Mouse (Mus musculus) lung, embryonic 16.5 days (tissue): ENCODE measurements around the gene Tpsab1. TPM values are rescaled to one million over a fixed set of nuclear protein-coding genes. Genes with fewer than 3 reads are reported as not detected.

Experiments used
- ATAC-seq: fragments of 200-750 bp; cut with Nextera tagmentation; 2 replicates; pipeline ENCODE4 v1.8.0; 2017; ENCODE audit warnings: low read depth, mild to moderate bottlenecking, moderate library complexity
- H3K27ac ChIP-seq: fragments of 300-500 bp; sonication (generic); 2 replicates; pipeline ENCODE4 v1.5.1; 2014; ENCODE audit warnings: mild to moderate bottlenecking, control low read depth, low read length
- H3K27me3 ChIP-seq: fragments of 300-500 bp; sonication (generic); 2 replicates; pipeline ENCODE4 v1.6.1; 2014; ENCODE audit warnings: low read depth, low read length, mixed read lengths; ENCODE audit not compliant: control insufficient read depth, insufficient read depth
- H3K36me3 ChIP-seq: fragments of 300-500 bp; sonication (generic); 2 replicates; pipeline ENCODE4 v1.6.1; 2014; ENCODE audit warnings: low read length; ENCODE audit not compliant: control insufficient read depth, insufficient read depth
- H3K4me1 ChIP-seq: fragments of 300-500 bp; sonication (generic); replicated peaks from 2 replicates; pipeline ENCODE4 v1.6.1; 2014; ENCODE audit warnings: low read length, mixed read lengths; ENCODE audit not compliant: control insufficient read depth, insufficient read depth
- H3K4me2 ChIP-seq: fragments of 300-500 bp; sonication (generic); 2 replicates; pipeline ENCODE4 v1.6.1; 2014; ENCODE audit warnings: low read depth, low read length, control low read depth
- H3K4me3 ChIP-seq: fragments of 300-500 bp; sonication (generic); 2 replicates; pipeline ENCODE4 v1.5.1; 2014; ENCODE audit warnings: mild to moderate bottlenecking, low read length, control low read depth
- H3K9ac ChIP-seq: fragments of 300-500 bp; sonication (generic); 2 replicates; pipeline ENCODE4 v1.6.1; 2014; ENCODE audit warnings: low read length, control low read depth
- H3K9me3 ChIP-seq: fragments of 300-500 bp; sonication (generic); 2 replicates; pipeline ENCODE4 v1.6.1; 2016; ENCODE audit warnings: low read length; ENCODE audit not compliant: control insufficient read depth
- WGBS: fragments of 180-500 bp; shearing (Covaris S2); extraction: QIAGEN DNeasy Blood & Tissue Kit; methylation state at CpG from one replicate; pipeline ENCODE4 v1.1.7; 2014; 5-methylcytosine and 5-hydroxymethylcytosine counted together
- polyA plus RNA-seq: library from polyadenylated mRNA; unstranded; fragments of >200 nt; fragmentation: Nextera tagmentation; extraction: Ambion mirVana; gene quantifications from 2 replicates; pipeline ENCODE4 v1.2.1, GENCODE M21; 2015

Tpsab1 gene
- 0.26 and 0.54 TPM in 2 replicates for polyA plus RNA-seq

- ATAC-seq = no peak
- 81% methylated on average over 4 of the region's 4 CpGs for WGBS
- Histone ChIP-seq H3K4me2 (no peak within 1 kb of the TSS), H3K9me3 (no peaks in the 10 kb centered on the region), H3K4me3 (no peak within 1 kb of the TSS), H3K27ac (no peak within 1 kb of the TSS), H3K27me3 (no peaks in the 10 kb centered on the region), H3K36me3 (no peaks in the 10 kb centered on the region), H3K4me1 (no peaks in the 10 kb centered on the region), H3K9ac (no peak within 1 kb of the TSS)
Observed at GRCm38 (mm10) chr17:25345462-25345861, at the start of gene Tpsab1. Tpsab1 (minus strand) TSS chr17:25345562.

GRCm38 (mm10) chr17:25394526-25394925, 49.2 kb upstream of the Tpsab1 start:
- Histone ChIP-seq H3K4me3 (no peak overlapping the region), H3K9me3 (no peaks in the 10 kb centered on the region), H3K27me3 (no peaks in the 10 kb centered on the region), H3K4me1 (no peaks in the 10 kb centered on the region), H3K9ac (no peak overlapping the region), H3K36me3 (no peaks in the 10 kb centered on the region), H3K4me2 (no peak overlapping the region), H3K27ac (no peak overlapping the region)
- 71% methylated on average over 4 of the region's 4 CpGs for WGBS
- no peak for ATAC-seq

DNA sequence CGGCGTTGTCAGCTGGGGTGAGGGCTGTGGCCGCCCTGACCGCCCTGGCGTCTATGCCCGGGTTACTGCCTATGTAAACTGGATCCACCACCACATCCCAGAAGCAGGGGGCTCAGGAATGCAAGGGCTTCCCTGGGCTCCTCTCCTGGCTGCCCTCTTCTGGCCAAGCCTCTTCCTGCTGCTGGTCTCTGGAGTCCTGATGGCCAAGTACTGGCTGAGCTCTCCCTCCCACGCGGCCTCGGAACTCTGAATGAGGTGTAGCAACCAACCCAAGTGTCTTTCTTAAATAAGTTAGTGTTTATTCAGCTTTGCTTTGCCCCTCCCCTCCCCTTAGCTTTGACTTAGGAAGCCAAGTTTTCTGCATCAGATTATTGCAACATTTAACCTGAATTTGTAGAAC, 28.6 kb upstream of the Tpsab1 start:
- Histone ChIP-seq H3K4me3 (no peak overlapping the region), H3K27me3 (no peaks in the 10 kb centered on the region; the same call in 1 of the 2 replicates), H3K9me3 (no peaks in the 10 kb centered on the region), H3K27ac (no peak overlapping the region), H3K4me1 (peaks cover 3% of the 10 kb centered on the region; the same call in 1 of the 2 replicates), H3K4me2 (no peak overlapping the region), H3K36me3 (no peaks in the 10 kb centered on the region), H3K9ac (no peak overlapping the region)
- ATAC-seq = peak; percentile 61; the same call in 1 of the 2 replicates
- 21% methylated on average over 9 of the region's 9 CpGs for WGBS

DNA sequence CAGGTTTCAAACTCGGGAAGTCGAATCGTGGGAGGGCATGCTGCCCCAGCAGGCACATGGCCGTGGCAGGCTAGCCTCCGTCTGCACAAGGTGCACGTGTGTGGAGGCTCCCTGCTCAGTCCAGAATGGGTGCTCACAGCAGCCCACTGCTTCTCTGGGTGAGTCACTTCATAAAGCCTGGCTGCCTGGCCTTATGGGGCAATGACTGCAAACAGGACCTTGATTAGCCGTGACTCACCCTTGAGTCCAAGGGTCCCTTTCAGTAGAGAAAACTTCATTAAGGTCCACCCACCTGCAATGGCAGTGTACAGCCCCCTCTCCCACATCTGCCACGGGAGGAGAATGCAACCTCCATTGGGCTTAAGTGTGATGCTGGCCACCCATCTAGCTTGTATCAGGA, 27.1 kb upstream of the Tpsab1 start:
- H3K36me3 ChIP-seq = no peaks in the 10 kb centered on the region
- H3K27ac ChIP-seq = no peak overlapping the region
- H3K4me3 ChIP-seq = no peak overlapping the region
- H3K4me1 ChIP-seq = peaks cover 3% of the 10 kb centered on the region; the same call in 1 of the 2 replicates
- H3K4me2 ChIP-seq = no peak overlapping the region
- H3K9ac ChIP-seq = no peak overlapping the region
- H3K27me3 ChIP-seq = no peaks in the 10 kb centered on the region; the same call in 1 of the 2 replicates
- ATAC-seq = no peak
- H3K9me3 ChIP-seq = no peaks in the 10 kb centered on the region
- 71% methylated on average over 8 of the region's 8 CpGs for WGBS

- Histone ChIP-seq H3K9me3 (no peaks in the 10 kb centered on the region), H3K4me2 (no peak within 1 kb of the TSS), H3K36me3 (no peaks in the 10 kb centered on the region), H3K4me3 (no peak within 1 kb of the TSS), H3K27me3 (no peaks in the 10 kb centered on the region; the same call in 1 of the 2 replicates), H3K9ac (no peak within 1 kb of the TSS), H3K4me1 (peaks cover 3% of the 10 kb centered on the region; the same call in 1 of the 2 replicates), H3K27ac (no peak within 1 kb of the TSS)
- ATAC-seq = no peak
- WGBS = 62% methylated on average over 3 of the region's 3 CpGs
Observed at GRCm38 (mm10) chr17:25368973-25369372, 23.6 kb upstream of the Tpsab1 start, which contains the start of gene Tpsg1. Tpsg1 (plus strand) TSS chr17:25369273.

- Histone ChIP-seq H3K4me3 (no peak within 1 kb of the TSS), H3K4me1 (no peaks in the 10 kb centered on the region), H3K36me3 (no peaks in the 10 kb centered on the region), H3K4me2 (no peak within 1 kb of the TSS), H3K27me3 (no peaks in the 10 kb centered on the region), H3K9ac (no peak within 1 kb of the TSS), H3K27ac (no peak within 1 kb of the TSS), H3K9me3 (no peaks in the 10 kb centered on the region)
- WGBS = 69% methylated on average over 2 of the region's 2 CpGs
- no peak for ATAC-seq
Observed at GRCm38 (mm10) chr17:25366005-25366404, 20.6 kb upstream of the Tpsab1 start, which contains the start of gene Tpsb2. Tpsb2 (plus strand) TSS chr17:25366305.

- H3K36me3 ChIP-seq = no peaks in the 10 kb centered on the region
- no peak overlapping the region for H3K4me3 ChIP-seq
- no peaks in the 10 kb centered on the region for H3K27me3 ChIP-seq
- H3K4me2 ChIP-seq = no peak overlapping the region
- 0% methylated on average over 1 of the region's 1 CpGs for WGBS
- no peaks in the 10 kb centered on the region for H3K9me3 ChIP-seq
- ATAC-seq = no peak
- no peak overlapping the region for H3K9ac ChIP-seq
- H3K4me1 ChIP-seq = no peaks in the 10 kb centered on the region
- no peak overlapping the region for H3K27ac ChIP-seq
Observed at GRCm38 (mm10) chr17:25363726-25364125, 18.4 kb upstream of the Tpsab1 start.

DNA sequence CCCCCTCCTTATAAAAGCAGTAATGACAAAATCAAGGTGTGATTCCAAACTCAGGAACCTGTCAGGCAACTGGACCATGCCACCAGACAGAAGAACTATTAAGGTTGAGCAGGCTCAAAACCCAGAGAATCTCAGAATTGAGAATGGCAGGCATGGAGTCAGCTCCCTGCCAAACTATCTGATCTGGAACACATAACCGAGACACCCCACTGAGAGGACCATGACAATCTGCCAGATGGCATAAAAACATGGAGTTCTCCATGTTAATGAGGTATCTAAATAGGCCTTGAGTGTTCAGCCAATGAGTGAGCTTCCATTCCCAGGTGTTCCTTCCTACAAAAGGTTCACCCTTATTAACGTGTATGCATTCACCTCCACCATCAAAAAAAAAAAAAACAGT, 15.9 kb upstream of the Tpsab1 start:
- Histone ChIP-seq H3K4me2 (no peak overlapping the region), H3K27me3 (no peaks in the 10 kb centered on the region), H3K4me1 (no peaks in the 10 kb centered on the region), H3K9me3 (no peaks in the 10 kb centered on the region), H3K27ac (no peak overlapping the region), H3K9ac (no peak overlapping the region), H3K4me3 (no peak overlapping the region), H3K36me3 (no peaks in the 10 kb centered on the region)
- 60% methylated on average over 2 of the region's 2 CpGs for WGBS
- ATAC-seq = no peak

GRCm38 (mm10) chr17:25341490-25341889, 3.9 kb downstream of the Tpsab1 start:
- Histone ChIP-seq H3K4me3 (no peak overlapping the region), H3K9ac (no peak overlapping the region), H3K9me3 (no peaks in the 10 kb centered on the region), H3K4me1 (no peaks in the 10 kb centered on the region), H3K27ac (no peak overlapping the region), H3K36me3 (no peaks in the 10 kb centered on the region), H3K27me3 (no peaks in the 10 kb centered on the region), H3K4me2 (no peak overlapping the region)
- 38% methylated on average over 3 of the region's 3 CpGs for WGBS
- no peak for ATAC-seq

- H3K4me2 ChIP-seq = no peak overlapping the region
- H3K27ac ChIP-seq = no peak overlapping the region
- H3K4me3 ChIP-seq = no peak overlapping the region
- WGBS = 81% methylated on average over 6 of the region's 6 CpGs
- H3K9ac ChIP-seq = no peak overlapping the region
- H3K36me3 ChIP-seq = no peaks in the 10 kb centered on the region
- H3K27me3 ChIP-seq = no peaks in the 10 kb centered on the region
- H3K4me1 ChIP-seq = no peaks in the 10 kb centered on the region
- H3K9me3 ChIP-seq = no peaks in the 10 kb centered on the region
- no peak for ATAC-seq
Observed at GRCm38 (mm10) chr17:25340003-25340402, 5.4 kb downstream of the Tpsab1 start.
